Mouse (Mus musculus) embryonic facial prominence, embryonic 11.5 days (tissue): Measurements from ENCODE around the gene Ripk3. TPM values are rescaled to one million over a fixed set of nuclear protein-coding genes. Genes with fewer than 3 reads are reported as not detected.

Experiments
- ATAC-seq: fragments of 200-750 bp; cut with Nextera tagmentation; replicated peaks from 2 replicates; pipeline ENCODE4 v1.8.0; 2017; ENCODE audit warnings: low read depth; ENCODE audit not compliant: insufficient number of reproducible peaks, low FRiP score, low TSS enrichment
- DNase-seq: peaks from one replicate; pipeline ENCODE4 v3.0.0-alpha.2; 2015; ENCODE audit warnings: low spot score
- H3K27ac ChIP-seq: fragments of 300-500 bp; sonication (generic); replicated peaks from 2 replicates; pipeline ENCODE4 v1.5.1; 2014; ENCODE audit warnings: mild to moderate bottlenecking, low read depth, low read length, control low read depth
- H3K27me3 ChIP-seq: fragments of 300-500 bp; sonication (generic); 2 replicates; pipeline ENCODE4 v1.6.1; 2014; ENCODE audit warnings: mild to moderate bottlenecking, low read length, moderate library complexity, mixed read lengths; ENCODE audit not compliant: control insufficient read depth, insufficient read depth
- H3K36me3 ChIP-seq: fragments of 300-500 bp; sonication (generic); replicated peaks from 2 replicates; pipeline ENCODE4 v1.6.1; 2014; ENCODE audit warnings: low read depth, mild to moderate bottlenecking, low read length, moderate library complexity, mixed read lengths; ENCODE audit not compliant: control insufficient read depth, insufficient read depth
- H3K4me1 ChIP-seq: fragments of 300-500 bp; sonication (generic); 2 replicates; pipeline ENCODE4 v1.6.1; 2014; ENCODE audit warnings: low read length, mixed read lengths; ENCODE audit not compliant: control insufficient read depth, insufficient read depth
- H3K4me2 ChIP-seq: fragments of 300-500 bp; sonication (generic); 2 replicates; pipeline ENCODE4 v1.6.1; 2014; ENCODE audit warnings: low read depth, mild to moderate bottlenecking, control low read depth, low read length, moderate library complexity
- H3K4me3 ChIP-seq: fragments of 300-500 bp; sonication (generic); 2 replicates; pipeline ENCODE4 v1.5.1; 2014; ENCODE audit warnings: low read depth, low read length, control low read depth
- H3K9ac ChIP-seq: fragments of 300-500 bp; sonication (generic); replicated peaks from 2 replicates; pipeline ENCODE4 v1.6.1; 2014; ENCODE audit warnings: mild to moderate bottlenecking, control low read depth, low read length
- H3K9me3 ChIP-seq: fragments of 300-500 bp; sonication (generic); replicated peaks from 2 replicates; pipeline ENCODE4 v1.6.1; 2016; ENCODE audit warnings: mild to moderate bottlenecking, low read length, inconsistent platforms, mixed read lengths; ENCODE audit not compliant: control insufficient read depth
- WGBS: fragments of 180-500 bp; shearing (Covaris S2); extraction: QIAGEN DNeasy Blood & Tissue Kit; methylation state at CpG from one replicate; pipeline ENCODE4 v1.1.7; 2014; 5-methylcytosine and 5-hydroxymethylcytosine counted together
- polyA plus RNA-seq: library from polyadenylated mRNA; unstranded; fragments of >200 nt; fragmentation: Nextera tagmentation; extraction: Ambion mirVana; gene quantifications from 2 replicates; pipeline ENCODE4 v1.2.1, GENCODE M21; 2014

Ripk3 gene
- polyA plus RNA-seq, 1 experiment from 2014 or later, result 33.7 TPM

DNA sequence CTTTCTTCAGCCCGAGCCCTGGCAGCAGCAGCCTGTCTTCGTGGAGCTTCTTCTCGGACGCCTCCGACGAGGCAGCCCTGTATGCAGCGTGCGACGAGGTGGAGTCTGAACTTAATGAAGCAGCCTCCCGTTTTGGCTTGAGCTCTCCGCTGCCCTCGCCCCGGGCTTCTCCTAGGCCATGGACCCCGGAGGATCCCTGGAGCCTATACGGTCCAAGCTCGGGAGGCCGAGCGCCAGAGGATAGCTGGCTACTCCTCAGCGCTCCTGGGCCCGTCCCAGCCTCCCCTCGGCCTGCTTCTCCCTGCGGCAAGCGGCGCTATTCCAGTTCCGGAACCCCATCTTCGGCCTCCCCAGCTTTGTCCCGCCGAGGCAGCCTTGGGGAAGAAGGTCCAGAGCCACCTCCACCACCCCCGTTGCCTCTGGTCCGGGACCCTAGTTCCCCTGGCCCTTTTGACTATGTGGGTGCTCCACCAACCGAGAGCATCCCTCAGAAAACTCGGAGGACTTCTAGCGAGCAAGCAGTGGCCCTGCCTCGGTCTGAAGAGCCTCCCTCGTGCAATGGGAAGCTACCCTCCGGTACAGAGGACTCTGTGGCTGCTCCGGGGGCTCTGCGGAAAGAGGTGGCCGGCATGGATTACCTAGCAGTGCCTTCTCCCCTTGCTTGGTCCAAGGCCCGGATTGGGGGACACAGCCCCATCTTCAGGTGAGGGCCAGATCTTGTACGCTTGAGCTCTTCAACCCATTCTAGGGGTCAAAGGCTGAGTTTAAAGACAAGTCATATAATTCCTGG is 38.1 kb upstream of the Ripk3 start:
- peak; percentile 39 for DNase-seq
- Histone ChIP-seq H3K9me3 (no peaks in the 10 kb centered on the region), H3K4me1 (peaks cover 6% of the 10 kb centered on the region; the same call in 1 of the 2 replicates), H3K4me3 (peak overlapping the region; percentile 87), H3K4me2 (peak overlapping the region; percentile 94), H3K27ac (peak overlapping the region; percentile 99; the same call in 1 of the 2 replicates), H3K27me3 (no peaks in the 10 kb centered on the region), H3K9ac (peak overlapping the region; percentile 69), H3K36me3 (peaks cover 10% of the 10 kb centered on the region)
- no peak for ATAC-seq
- 5% methylated on average over 41 of the region's 41 CpGs for WGBS

DNA sequence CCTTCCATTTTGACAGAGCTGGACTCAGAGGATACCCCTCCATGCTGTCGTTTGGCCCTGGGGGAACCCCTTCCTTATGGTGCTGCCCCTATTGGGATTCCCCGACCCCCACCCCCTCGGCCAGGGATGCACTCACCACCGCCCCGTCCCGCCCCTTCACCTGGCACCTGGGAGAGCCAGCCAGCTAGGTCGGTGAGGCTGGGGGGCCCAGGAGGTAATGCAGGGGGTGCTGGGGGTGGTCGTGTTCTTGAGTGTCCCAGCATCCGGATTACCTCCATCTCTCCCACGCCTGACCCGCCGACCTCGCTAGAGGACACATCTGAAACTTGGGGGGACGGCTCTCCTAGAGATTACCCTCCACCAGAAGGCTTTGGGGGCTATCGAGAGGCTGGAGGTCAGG is 37.5 kb upstream of the Ripk3 start:
- peak overlapping the region; percentile 69 for H3K9ac ChIP-seq
- no peaks in the 10 kb centered on the region for H3K9me3 ChIP-seq
- peaks cover 10% of the 10 kb centered on the region for H3K36me3 ChIP-seq
- no peaks in the 10 kb centered on the region for H3K27me3 ChIP-seq
- H3K27ac ChIP-seq, result peak overlapping the region; percentile 99
- ATAC-seq (no peak), DNase-seq (no peak)
- peak overlapping the region; percentile 87 for H3K4me3 ChIP-seq
- 2% methylated on average over 15 of the region's 15 CpGs for WGBS
- H3K4me1 ChIP-seq, result peaks cover 6% of the 10 kb centered on the region; the same call in 1 of the 2 replicates
- H3K4me2 ChIP-seq, result peak overlapping the region; percentile 94

DNA sequence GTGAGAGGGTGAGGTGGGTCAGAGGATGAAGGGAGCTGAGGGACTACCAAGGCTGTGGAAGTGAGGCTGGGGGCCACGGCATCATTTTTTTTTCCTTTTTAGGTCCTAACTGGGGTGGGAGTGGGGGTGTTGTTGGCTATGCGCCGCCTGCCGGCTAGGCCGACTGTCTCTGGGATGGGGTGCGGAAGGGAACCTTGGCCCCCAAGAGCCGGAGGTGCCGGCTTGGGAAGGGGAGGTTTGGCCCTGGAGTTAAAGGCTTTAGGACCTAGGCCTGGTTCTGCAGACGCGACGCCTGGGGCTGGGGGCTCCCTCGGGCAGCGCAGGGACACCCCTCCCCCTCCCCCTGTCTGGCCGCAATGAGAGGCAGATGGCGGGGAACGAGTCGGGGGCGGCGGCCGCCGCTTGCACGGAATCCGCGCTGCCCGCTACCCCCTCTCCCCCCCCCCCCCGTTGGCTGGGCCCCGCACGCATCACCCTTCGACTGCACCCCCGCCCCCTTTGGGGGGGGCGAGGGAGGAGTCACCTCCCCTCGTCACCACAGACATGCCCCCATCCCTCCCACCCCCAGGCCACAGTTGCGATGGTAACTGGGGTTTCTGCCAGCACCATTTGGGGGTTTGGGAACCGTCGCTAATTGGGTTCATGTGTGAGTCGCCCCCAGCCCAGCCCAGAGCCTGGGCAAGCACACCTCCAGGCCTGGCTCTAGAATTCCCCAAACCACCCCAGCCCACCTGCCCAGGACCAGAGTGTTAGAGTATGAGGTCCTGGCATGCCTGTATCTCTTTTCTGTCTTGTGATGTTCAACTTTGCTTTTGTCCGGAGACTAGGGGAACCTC is 36.8 kb upstream of the Ripk3 start:
- peaks cover 6% of the 10 kb centered on the region; the same call in 1 of the 2 replicates for H3K4me1 ChIP-seq
- H3K27me3 ChIP-seq, result no peaks in the 10 kb centered on the region
- peak overlapping the region; percentile 94 for H3K4me2 ChIP-seq
- DNase-seq (peak; percentile 80), ATAC-seq (peak; percentile 4; the same call in 1 of the 2 replicates)
- no peaks in the 10 kb centered on the region for H3K9me3 ChIP-seq
- under 1% methylated on average over 31 of the region's 37 CpGs for WGBS
- H3K27ac ChIP-seq, result peak overlapping the region; percentile 99
- H3K36me3 ChIP-seq, result peaks cover 6% of the 10 kb centered on the region
- H3K9ac ChIP-seq, result peak overlapping the region; percentile 69
- peak overlapping the region; percentile 87 for H3K4me3 ChIP-seq

DNA sequence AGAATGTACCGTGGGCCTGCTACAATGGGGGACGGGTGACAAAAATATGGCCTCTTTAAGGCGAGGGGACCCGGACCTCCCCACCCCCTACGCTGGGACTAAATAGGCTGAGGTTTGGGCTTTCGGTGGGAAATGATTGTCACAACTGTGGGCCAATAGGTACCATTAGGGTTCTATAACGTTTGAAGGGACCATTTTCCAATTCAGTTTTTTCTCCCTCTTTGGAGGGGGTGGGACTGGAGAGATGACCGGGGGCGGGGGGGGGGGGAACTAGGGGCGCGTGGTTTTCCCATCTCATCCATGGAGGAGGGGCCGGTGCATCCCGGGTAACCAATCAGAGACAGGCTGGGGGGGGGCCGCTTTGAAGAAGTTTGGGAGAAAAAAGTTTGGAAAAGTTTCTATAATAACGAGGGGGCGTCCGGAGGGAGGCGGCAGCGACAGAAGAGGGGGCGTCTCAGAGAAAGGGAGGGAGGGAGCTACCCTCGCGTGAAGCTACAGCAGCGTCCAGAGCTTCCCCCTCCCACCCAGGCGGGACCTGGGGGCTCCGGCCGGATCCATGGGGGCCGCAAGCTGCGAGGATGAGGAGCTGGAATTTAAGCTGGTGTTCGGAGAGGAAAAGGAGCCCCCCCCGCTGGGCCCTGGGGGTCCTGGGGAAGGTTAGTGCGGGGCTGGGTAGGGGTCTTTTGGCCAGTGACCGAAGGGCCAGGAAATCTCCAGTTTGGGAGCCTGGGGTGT is 36.0 kb upstream of the Ripk3 start:
- H3K27ac ChIP-seq, result peak overlapping the region; percentile 99
- WGBS, result 0% methylated on average over 31 of the region's 32 CpGs
- no peaks in the 10 kb centered on the region; the same call in 1 of the 2 replicates for H3K36me3 ChIP-seq
- peak; percentile 9 for ATAC-seq
- H3K4me1 ChIP-seq, result peaks cover 6% of the 10 kb centered on the region; the same call in 1 of the 2 replicates
- peak overlapping the region; percentile 94 for H3K4me2 ChIP-seq
- H3K27me3 ChIP-seq, result no peaks in the 10 kb centered on the region
- DNase-seq, result peak; percentile 88
- peak overlapping the region; percentile 87 for H3K4me3 ChIP-seq
- peak overlapping the region; percentile 69 for H3K9ac ChIP-seq
- no peaks in the 10 kb centered on the region for H3K9me3 ChIP-seq

DNA sequence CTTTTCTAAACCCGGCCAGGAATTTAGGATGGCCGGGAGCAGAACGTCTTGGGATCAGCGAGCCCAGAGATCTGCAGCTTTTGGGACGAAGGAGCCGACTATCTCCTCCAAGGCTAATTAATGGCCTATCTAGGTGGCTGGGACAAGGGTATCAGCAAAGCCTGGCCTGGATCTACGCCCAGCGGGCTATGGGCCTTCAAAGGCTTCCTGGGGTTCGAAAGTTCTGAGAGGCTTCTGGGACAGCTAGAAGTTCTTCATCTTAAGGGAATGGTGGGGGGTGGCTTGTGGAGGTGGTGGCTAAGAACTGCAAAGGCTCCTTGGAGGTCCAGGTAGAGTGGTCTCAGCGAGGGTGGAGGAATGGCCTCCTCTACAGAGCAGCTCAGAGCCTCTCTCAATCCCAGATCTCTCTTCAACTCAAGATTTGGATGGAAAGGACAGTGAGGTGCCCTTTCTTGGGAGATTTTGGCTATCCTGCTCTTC is 35.4 kb upstream of the Ripk3 start:
- Histone ChIP-seq H3K9me3 (no peaks in the 10 kb centered on the region), H3K36me3 (no peaks in the 10 kb centered on the region), H3K4me3 (peak overlapping the region; percentile 87), H3K4me1 (peaks cover 6% of the 10 kb centered on the region; the same call in 1 of the 2 replicates), H3K27ac (peak overlapping the region; percentile 99), H3K4me2 (peak overlapping the region; percentile 94), H3K9ac (peak overlapping the region; percentile 67), H3K27me3 (no peaks in the 10 kb centered on the region)
- DNase-seq, result peak; percentile 75
- no peak for ATAC-seq
- under 1% methylated on average over 10 of the region's 10 CpGs for WGBS

DNA sequence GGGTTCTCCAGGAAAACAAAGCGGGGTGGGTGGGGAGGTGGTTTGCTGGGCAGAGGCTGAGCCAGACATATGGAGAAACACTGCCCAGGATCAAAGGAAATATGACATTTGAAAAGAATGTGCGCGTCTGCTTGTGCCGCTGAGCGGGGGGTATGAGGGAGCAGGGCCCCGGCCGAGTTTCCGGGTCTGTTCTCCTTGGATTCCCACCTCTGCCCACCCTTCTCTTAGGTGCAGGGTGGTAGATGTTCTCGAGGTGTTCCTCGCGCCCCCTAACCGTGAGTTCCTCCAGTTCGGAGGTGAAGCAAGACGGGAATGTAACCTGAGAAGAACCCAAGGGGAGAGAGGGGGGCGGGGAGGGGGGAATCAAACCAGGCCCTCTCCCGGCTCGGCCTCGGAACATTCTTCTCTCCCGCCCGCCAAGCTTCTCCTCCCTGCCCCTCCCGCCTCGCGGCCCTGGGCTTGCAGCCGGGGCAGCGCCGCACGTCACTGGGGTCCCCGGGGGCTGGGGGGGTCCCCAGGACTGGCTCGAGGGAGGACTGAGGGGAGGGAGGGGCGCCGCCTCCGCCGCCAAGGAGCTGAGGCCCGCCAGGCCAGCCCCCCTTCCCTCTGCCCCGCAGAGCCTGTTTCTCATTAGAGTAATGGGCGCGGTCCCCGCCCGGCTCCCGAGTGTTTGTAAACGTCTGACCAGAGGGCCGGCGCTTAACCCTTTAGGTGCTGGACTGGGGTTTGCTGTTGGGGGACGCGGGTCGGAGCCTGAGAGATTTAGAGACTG is 34.5 kb upstream of the Ripk3 start, which contains the start of gene Nfatc4:
Nfatc4 (plus strand) TSS at position 154 of the 772 bp plus-strand sequence.
- Histone ChIP-seq H3K4me1 (peaks cover 3% of the 10 kb centered on the region; the same call in 1 of the 2 replicates), H3K9ac (peak within 1 kb of the TSS; percentile 67), H3K9me3 (no peaks in the 10 kb centered on the region), H3K27ac (peak within 1 kb of the TSS; percentile 99), H3K4me3 (peak within 1 kb of the TSS; percentile 87), H3K4me2 (peak within 1 kb of the TSS; percentile 94), H3K27me3 (no peaks in the 10 kb centered on the region), H3K36me3 (no peaks in the 10 kb centered on the region)
- under 1% methylated on average over 42 of the region's 46 CpGs for WGBS
- DNase-seq, result peak; percentile 99
- ATAC-seq, result peak; percentile 84
